Mouse (Mus musculus) stomach, postnatal 0 days (tissue): ENCODE measurements around the gene Pcgf6. TPM values are rescaled to one million over a fixed set of nuclear protein-coding genes. Genes with fewer than 3 reads are reported as not detected.

Experiments
- ATAC-seq: fragments of 200-750 bp; cut with Nextera tagmentation; 2 replicates; pipeline ENCODE4 v1.8.0; 2017; ENCODE audit not compliant: low FRiP score, low TSS enrichment
- DNase-seq: peaks from one replicate; pipeline ENCODE4 v3.0.0-alpha.2; 2016; ENCODE audit warnings: low spot score
- H3K27ac ChIP-seq: fragments of 300-500 bp; sonication (generic); replicated peaks from 2 replicates; pipeline ENCODE4 v1.5.1; 2014; ENCODE audit warnings: mild to moderate bottlenecking, control low read depth
- H3K27me3 ChIP-seq: fragments of 300-500 bp; sonication (generic); 2 replicates; pipeline ENCODE4 v1.6.1; 2014; ENCODE audit warnings: low read length; ENCODE audit not compliant: control insufficient read depth, insufficient read depth
- H3K36me3 ChIP-seq: fragments of 300-500 bp; sonication (generic); 2 replicates; pipeline ENCODE4 v1.6.1; 2014; ENCODE audit warnings: low read length, mixed read lengths; ENCODE audit not compliant: control insufficient read depth, insufficient read depth
- H3K4me1 ChIP-seq: fragments of 300-500 bp; sonication (generic); replicated peaks from 2 replicates; pipeline ENCODE4 v1.6.1; 2014; ENCODE audit warnings: antibody characterized with exemption; ENCODE audit not compliant: control insufficient read depth, insufficient read depth
- H3K4me2 ChIP-seq: fragments of 300-500 bp; sonication (generic); replicated peaks from 2 replicates; pipeline ENCODE4 v1.6.1; 2014; ENCODE audit warnings: low read depth, mild to moderate bottlenecking, control low read depth, moderate library complexity
- H3K4me3 ChIP-seq: fragments of 300-500 bp; sonication (generic); 2 replicates; pipeline ENCODE4 v1.5.1; 2014; ENCODE audit warnings: low read depth, low read length, control low read depth
- H3K9ac ChIP-seq: fragments of 300-500 bp; sonication (generic); 2 replicates; pipeline ENCODE4 v1.6.1; 2014; ENCODE audit warnings: mild to moderate bottlenecking, low read length, control low read depth, mixed read lengths
- H3K9me3 ChIP-seq: fragments of 300-500 bp; sonication (generic); 2 replicates; pipeline ENCODE4 v1.6.1; 2016; ENCODE audit warnings: low read length; ENCODE audit not compliant: control insufficient read depth
- CTCF ChIP-seq: IDR thresholded peaks from 2 replicates; pipeline ENCODE4 v1.5.1; 2016; ENCODE audit warnings: antibody characterized with exemption, low read depth, mild to moderate bottlenecking, moderate library complexity
- EP300 ChIP-seq: optimal IDR thresholded peaks from 2 replicates; pipeline ENCODE3; 2016; ENCODE audit warnings: antibody characterized with exemption
- WGBS: fragments of 180-500 bp; shearing (Covaris S2); extraction: QIAGEN DNeasy Blood & Tissue Kit; methylation state at CpG from one replicate; pipeline ENCODE4 v1.1.7; 2014; 5-methylcytosine and 5-hydroxymethylcytosine counted together
- polyA plus RNA-seq: library from polyadenylated mRNA; unstranded; fragments of >200 nt; fragmentation: Nextera tagmentation; extraction: Ambion mirVana; gene quantifications from 2 replicates; pipeline ENCODE4 v1.2.1, GENCODE M21; 2015

Pcgf6 gene
- polyA plus RNA-seq, 1 experiment from 2014 or later, result 10.1 TPM

DNA sequence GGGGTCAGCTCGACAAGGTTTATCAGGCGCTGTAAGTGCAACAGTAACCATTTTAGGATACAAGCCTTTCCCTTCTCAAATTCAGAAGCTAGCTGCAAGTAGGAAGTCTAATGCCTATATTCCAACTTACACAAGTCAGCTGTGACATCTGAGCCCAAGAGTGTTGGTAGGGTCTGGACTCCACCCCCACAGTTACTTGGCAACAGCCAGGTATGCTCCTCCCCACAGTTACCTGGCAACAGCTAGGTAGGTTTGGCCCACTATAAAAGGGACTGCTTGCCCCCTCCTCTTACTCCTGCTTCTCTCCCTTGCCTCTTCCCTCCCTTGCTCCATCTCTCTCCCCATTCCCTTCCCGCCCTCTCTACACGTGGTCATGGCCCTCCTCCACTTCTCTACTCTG lies 1.6 kb downstream of the Pcgf6 start:
- WGBS, result 65% methylated on average over 4 of the region's 4 CpGs
- Histone ChIP-seq H3K27ac (no peak overlapping the region), H3K27me3 (no peaks in the 10 kb centered on the region), H3K9ac (no peak overlapping the region), H3K4me2 (no peak overlapping the region), H3K4me3 (no peak overlapping the region), H3K36me3 (peaks cover 3% of the 10 kb centered on the region; the same call in 1 of the 2 replicates), H3K9me3 (no peaks in the 10 kb centered on the region), H3K4me1 (peaks cover 3% of the 10 kb centered on the region; the same call in 1 of the 2 replicates)
- DNase-seq (no peak), ATAC-seq (no peak)
- TF ChIP-seq EP300 (no peak), CTCF (no peak)

DNA sequence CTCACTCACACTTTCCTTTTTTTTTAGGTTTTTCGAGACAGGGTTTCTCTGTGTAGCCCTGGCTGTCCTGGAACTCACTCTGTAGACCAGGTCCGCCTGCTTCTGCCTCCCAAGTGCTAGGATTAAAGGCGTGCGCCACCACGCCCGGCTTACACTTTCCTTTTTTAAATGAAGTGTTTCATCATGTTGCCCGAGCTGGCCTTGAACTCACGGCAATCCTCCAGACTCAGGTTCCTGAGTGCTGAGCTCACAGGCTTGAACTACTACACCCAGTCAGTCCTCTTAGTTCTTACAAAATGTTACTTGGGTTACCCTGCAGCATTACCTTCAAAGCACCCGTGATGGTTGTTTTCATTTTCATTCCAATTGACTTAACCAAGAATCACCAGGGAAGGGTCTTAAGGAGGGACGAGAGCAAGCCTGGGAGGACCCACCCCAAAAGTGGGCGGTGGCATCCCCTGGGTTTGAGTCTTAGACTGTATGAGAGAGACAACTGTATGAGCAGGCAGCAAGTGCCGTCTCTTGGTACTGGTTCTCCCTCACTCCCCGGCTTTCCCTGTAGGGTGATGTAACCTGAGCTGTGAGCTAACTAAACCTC lies 3.4 kb downstream of the Pcgf6 start:
- TF ChIP-seq CTCF, result no peak
- TF ChIP-seq EP300, result no peak
- Histone ChIP-seq H3K27me3 (no peaks in the 10 kb centered on the region), H3K27ac (no peak overlapping the region), H3K36me3 (peaks cover 3% of the 10 kb centered on the region; the same call in 1 of the 2 replicates), H3K4me3 (no peak overlapping the region), H3K9me3 (no peaks in the 10 kb centered on the region), H3K9ac (no peak overlapping the region), H3K4me2 (no peak overlapping the region), H3K4me1 (peaks cover 3% of the 10 kb centered on the region; the same call in 1 of the 2 replicates)
- DNase-seq (no peak), ATAC-seq (no peak)
- 85% methylated on average over 13 of the region's 13 CpGs for WGBS

DNA sequence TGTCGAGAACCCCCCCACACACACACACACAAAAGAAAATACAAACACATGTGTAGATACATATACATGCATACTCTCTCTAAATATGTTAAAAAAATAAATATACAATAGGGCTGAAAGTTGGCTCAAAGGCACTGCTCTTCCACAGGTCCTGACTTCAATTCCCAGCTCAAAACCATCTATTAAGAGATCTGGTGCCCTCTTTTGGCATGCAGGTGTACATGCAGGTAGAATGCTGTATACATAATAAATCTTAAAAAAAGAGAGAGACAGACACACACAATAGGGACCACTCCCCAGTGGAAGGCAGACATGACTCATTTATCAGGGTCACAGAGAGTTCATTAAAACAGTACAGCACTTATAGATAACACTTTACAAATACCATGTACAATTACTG lies 4.4 kb downstream of the Pcgf6 start:
- H3K27me3 ChIP-seq, result no peaks in the 10 kb centered on the region
- H3K4me2 ChIP-seq, result no peak overlapping the region
- H3K9me3 ChIP-seq, result no peaks in the 10 kb centered on the region
- H3K36me3 ChIP-seq, result peaks cover 3% of the 10 kb centered on the region; the same call in 1 of the 2 replicates
- ATAC-seq (no peak), DNase-seq (no peak)
- no peak overlapping the region for H3K4me3 ChIP-seq
- WGBS, result 100% methylated on average over 1 of the region's 1 CpGs
- H3K9ac ChIP-seq, result no peak overlapping the region
- TF ChIP-seq EP300, result no peak
- peak; percentile 51 for TF ChIP-seq CTCF
- H3K4me1 ChIP-seq, result peaks cover 3% of the 10 kb centered on the region; the same call in 1 of the 2 replicates
- no peak overlapping the region for H3K27ac ChIP-seq

DNA sequence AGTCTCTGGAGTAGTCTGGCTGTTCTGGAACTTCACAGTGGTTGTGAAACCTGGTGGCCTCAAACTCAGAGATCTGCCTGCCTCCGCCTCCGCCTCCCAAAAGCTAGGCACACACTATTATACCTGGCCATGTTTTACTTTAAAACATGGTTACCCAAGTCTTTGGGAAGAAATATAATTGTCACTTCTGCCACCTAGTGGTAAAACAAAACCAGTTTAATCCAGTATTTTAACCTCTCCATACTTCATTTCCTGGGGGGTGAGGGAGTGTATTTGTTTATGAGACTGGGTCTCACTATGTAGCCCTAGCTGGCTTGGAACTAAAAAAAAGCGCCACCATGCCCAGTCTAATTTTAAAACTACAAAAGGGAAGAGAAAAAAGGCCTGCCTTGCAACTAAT lies 7.1 kb downstream of the Pcgf6 start:
- 81% methylated on average over 3 of the region's 3 CpGs for WGBS
- H3K27me3 ChIP-seq, result no peaks in the 10 kb centered on the region

DNA sequence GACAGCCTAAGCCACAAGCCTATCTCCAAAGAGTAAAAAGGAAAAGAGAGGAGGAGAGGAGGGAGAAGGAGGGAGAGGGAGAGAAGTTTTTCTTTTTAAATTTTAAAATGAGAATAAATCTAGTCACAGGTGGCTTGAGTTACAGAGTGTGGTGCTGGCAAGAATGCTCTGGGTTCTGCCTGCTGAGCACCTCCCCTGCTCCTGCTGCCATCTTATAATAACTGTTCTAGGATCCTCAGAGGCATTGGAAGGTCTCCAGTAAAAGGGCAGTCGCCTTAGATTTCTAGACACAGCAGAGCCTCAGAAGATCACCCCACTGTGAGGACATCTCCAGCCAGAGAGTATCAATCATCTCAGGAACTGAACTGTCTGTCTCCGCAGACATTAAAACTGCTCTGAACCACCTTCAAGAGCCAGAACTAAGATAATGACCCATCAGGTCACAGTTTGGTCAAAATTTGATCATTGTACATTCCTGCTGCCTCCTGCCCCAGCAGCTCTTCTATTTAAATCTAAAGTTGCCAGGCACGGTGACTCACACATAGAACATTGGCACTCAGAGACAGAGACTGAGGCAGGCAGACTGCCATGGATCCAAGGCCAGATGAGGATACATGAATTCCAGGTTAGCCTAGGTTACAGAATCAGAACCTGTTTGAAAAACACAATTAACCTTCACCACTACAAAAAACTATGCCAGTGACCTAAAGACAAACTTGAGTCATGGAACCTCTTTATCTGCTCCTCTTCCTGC lies 9.8 kb downstream of the Pcgf6 start:
- no peaks in the 10 kb centered on the region for H3K4me1 ChIP-seq
- H3K27ac ChIP-seq, result no peak overlapping the region
- peaks cover 2% of the 10 kb centered on the region; the same call in 1 of the 2 replicates for H3K36me3 ChIP-seq
- 85% methylated on average over 3 of the region's 3 CpGs for WGBS
- no peaks in the 10 kb centered on the region for H3K27me3 ChIP-seq
- H3K9ac ChIP-seq, result no peak overlapping the region
- no peak for DNase-seq
- no peak for TF ChIP-seq EP300
- no peak for TF ChIP-seq CTCF
- H3K4me2 ChIP-seq, result no peak overlapping the region
- no peak overlapping the region for H3K4me3 ChIP-seq
- no peaks in the 10 kb centered on the region for H3K9me3 ChIP-seq
- no peak for ATAC-seq

More for the DNA sequence above, 7.1 kb downstream of the Pcgf6 start:
- H3K27ac ChIP-seq, result no peak overlapping the region
- TF ChIP-seq EP300, result no peak
- peak; percentile 61 for TF ChIP-seq CTCF
- no peak overlapping the region for H3K4me3 ChIP-seq
- peaks cover 5% of the 10 kb centered on the region; the same call in 1 of the 2 replicates for H3K36me3 ChIP-seq
- H3K4me1 ChIP-seq, result no peaks in the 10 kb centered on the region
- H3K9me3 ChIP-seq, result no peaks in the 10 kb centered on the region
- no peak overlapping the region for H3K9ac ChIP-seq
- no peak for ATAC-seq
- no peak for DNase-seq
- no peak overlapping the region for H3K4me2 ChIP-seq

DNA sequence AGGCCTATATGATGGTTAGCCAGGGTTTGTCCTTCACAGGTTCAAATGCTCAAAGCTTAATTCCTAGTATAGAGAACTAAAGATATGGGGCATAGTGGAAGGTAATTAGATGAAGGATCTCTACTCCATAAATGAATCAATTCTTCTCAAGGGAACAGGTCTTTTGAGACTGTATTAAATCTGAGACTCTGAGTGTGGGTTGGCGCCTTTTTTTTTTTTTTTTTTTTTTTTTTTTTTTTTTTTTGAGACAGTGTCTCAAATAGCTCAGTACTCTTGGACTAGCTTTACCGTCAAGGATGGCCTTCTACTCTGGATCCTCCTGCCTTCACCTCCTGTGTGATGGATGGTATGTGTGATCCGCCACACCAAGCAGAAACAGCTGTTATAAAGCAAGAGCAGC lies 14.1 kb downstream of the Pcgf6 start:
- H3K4me2 ChIP-seq, result no peak overlapping the region
- no peaks in the 10 kb centered on the region for H3K4me1 ChIP-seq
- no peak overlapping the region for H3K9ac ChIP-seq
- 83% methylated on average over 3 of the region's 3 CpGs for WGBS
- no peak overlapping the region for H3K27ac ChIP-seq
- ATAC-seq (no peak), DNase-seq (no peak)
- H3K4me3 ChIP-seq, result no peak overlapping the region
- no peaks in the 10 kb centered on the region for H3K9me3 ChIP-seq
- TF ChIP-seq CTCF, result no peak
- TF ChIP-seq EP300, result no peak
- H3K27me3 ChIP-seq, result no peaks in the 10 kb centered on the region
- H3K36me3 ChIP-seq, result 0 out of 2 replicates have a peak, but pooled peaks cover 5% of the 10 kb centered on the region
